Mouse (Mus musculus) liver, postnatal 0 days (tissue): ENCODE data around the gene Ly6g6f.

Experiments used
- CTCF ChIP-seq: sonication (generic); IDR thresholded peaks from 2 replicates; pipeline ENCODE4 v1.5.1; 2016; ENCODE audit warnings: antibody characterized with exemption, low read depth
- EP300 ChIP-seq: IDR thresholded peaks from 2 replicates; pipeline ENCODE4 v1.6.1; 2016; ENCODE audit warnings: antibody characterized with exemption, low read depth, mild to moderate bottlenecking

DNA sequence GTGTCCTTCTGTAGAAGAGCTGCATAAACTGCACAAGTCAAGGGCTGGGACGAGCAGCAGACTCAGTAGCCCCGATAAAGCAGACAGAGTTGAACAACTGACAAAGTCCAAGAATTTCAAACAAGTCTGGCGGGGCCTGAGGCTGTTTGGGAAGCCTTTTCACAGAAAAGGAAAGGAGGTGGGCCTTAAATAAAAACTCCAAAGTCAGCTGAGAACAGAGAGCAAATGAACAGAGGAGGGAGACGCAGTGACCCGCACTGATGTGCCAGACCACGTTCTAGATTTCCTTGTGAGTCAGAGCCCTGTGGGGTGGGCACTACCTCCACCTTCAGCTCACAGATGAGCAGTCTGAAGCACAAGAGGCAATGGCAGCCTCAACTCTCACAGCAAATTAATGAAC, 50.5 kb downstream of the Ly6g6f start:
- TF ChIP-seq CTCF = no peak
- no peak for TF ChIP-seq EP300
